Mouse (Mus musculus): Measurements from ENCODE around the gene Fam222a. TPM values are rescaled to one million over a fixed set of nuclear protein-coding genes. Genes with fewer than 3 reads are reported as not detected.

The Fam222a gene
- polyA plus RNA-seq, 1 experiment from 2014 or later = 3.4 TPM

GRCm38 (mm10) chr5:114573920-114574628 lies 6.3 kb downstream of the Fam222a start:
- WGBS = 62% methylated on average over 12 of the region's 12 CpGs
- H3K9ac ChIP-seq = no peak overlapping the region
- H3K4me1 ChIP-seq = peaks cover 59% of the 10 kb centered on the region
- no peak overlapping the region for H3K4me3 ChIP-seq
- H3K36me3 ChIP-seq = no peaks in the 10 kb centered on the region
- no peak overlapping the region for H3K27ac ChIP-seq
- no peaks in the 10 kb centered on the region for H3K9me3 ChIP-seq
- no peak for ATAC-seq (ENCODE audit: insufficient number of reproducible peaks, insufficient read depth, low FRiP score, low TSS enrichment)
- H3K4me2 ChIP-seq (replicated peaks) = no peak overlapping the region
- H3K27me3 ChIP-seq = peaks cover 45% of the 10 kb centered on the region

GRCm38 (mm10) chr5:114575010-114575409 lies 7.2 kb downstream of the Fam222a start:
- no peaks in the 10 kb centered on the region for H3K36me3 ChIP-seq
- no peaks in the 10 kb centered on the region for H3K9me3 ChIP-seq
- no peak overlapping the region for H3K9ac ChIP-seq
- no peak overlapping the region for H3K4me2 ChIP-seq (replicated peaks)
- no peak overlapping the region for H3K4me3 ChIP-seq
- no peak for ATAC-seq (ENCODE audit: insufficient number of reproducible peaks, insufficient read depth, low FRiP score, low TSS enrichment)
- peaks cover 50% of the 10 kb centered on the region for H3K4me1 ChIP-seq
- no peak overlapping the region for H3K27ac ChIP-seq
- H3K27me3 ChIP-seq = peaks cover 37% of the 10 kb centered on the region
- WGBS = 40% methylated on average over 11 of the region's 11 CpGs

- Histone ChIP-seq H3K4me1 (peaks cover 47% of the 10 kb centered on the region), H3K9ac (no peak overlapping the region), H3K4me3 (no peak overlapping the region), H3K27me3 (peaks cover 34% of the 10 kb centered on the region), H3K27ac (no peak overlapping the region), H3K4me2 (replicated peaks) (no peak overlapping the region), H3K9me3 (no peaks in the 10 kb centered on the region), H3K36me3 (no peaks in the 10 kb centered on the region)
- no peak for ATAC-seq (ENCODE audit: insufficient number of reproducible peaks, insufficient read depth, low FRiP score, low TSS enrichment)
- WGBS = 48% methylated on average over 7 of the region's 7 CpGs
Observed at GRCm38 (mm10) chr5:114575530-114575929, 7.7 kb downstream of the Fam222a start.

DNA sequence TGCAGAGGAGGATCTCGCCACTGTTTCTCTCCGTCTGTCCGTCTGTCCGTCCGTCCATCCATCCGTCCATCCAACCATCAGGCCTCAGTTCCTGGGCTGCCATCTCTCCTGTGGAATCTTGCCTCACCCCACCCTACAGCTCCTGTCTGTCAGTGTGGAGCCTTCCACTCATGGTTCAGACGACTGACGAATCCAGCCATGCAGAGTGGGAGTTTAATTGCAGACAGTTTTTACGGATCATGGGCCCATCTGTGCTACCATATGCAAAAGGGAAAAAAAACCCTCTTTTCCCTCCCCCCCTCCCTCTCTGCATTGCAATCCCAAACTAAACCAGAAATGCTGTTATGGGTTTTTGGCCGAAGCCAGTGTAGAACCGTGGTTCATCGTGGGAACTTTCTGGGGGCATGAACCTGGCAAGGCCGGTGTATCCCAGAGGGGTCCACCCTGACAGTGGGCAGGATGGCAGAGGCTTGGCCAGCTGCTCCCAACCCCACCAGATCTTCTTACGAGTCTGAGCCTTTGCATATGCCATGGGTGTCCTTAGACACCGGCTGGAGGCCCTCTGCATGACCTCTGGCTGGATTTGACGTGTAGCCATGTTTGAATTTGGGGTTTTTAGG lies 8.3 kb downstream of the Fam222a start:
- H3K4me1 ChIP-seq = peaks cover 41% of the 10 kb centered on the region
- 76% methylated on average over 16 of the region's 16 CpGs for WGBS
- H3K4me2 ChIP-seq (replicated peaks) = no peak overlapping the region
- ATAC-seq (ENCODE audit: insufficient number of reproducible peaks, insufficient read depth, low FRiP score, low TSS enrichment) = no peak
- H3K4me3 ChIP-seq = no peak overlapping the region
- H3K36me3 ChIP-seq = no peaks in the 10 kb centered on the region
- no peak overlapping the region for H3K9ac ChIP-seq
- H3K27me3 ChIP-seq = peaks cover 28% of the 10 kb centered on the region
- H3K27ac ChIP-seq = no peak overlapping the region
- H3K9me3 ChIP-seq = no peaks in the 10 kb centered on the region

DNA sequence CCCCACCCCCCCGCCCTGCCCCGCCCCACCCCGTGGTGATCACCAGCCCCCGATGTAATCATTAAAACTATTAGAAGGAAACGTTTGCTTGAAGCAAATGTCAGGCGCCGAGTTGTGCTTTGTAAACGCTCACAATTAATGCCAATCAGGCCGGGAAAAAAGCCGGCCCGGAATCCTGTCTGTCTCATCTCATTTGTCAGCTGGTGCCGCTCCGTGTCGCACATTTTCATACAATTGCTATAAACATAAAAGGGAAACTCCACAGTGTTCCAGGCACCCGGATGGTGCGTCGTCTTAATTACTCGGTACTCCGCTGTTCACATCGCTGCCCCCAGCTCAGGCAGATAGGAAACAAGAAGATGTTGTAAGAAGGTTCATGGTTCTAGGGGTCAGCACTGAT lies 10.5 kb downstream of the Fam222a start:
- no peaks in the 10 kb centered on the region for H3K9me3 ChIP-seq
- H3K36me3 ChIP-seq = no peaks in the 10 kb centered on the region
- peaks cover 6% of the 10 kb centered on the region; the same call in 1 of the 2 replicates for H3K27me3 ChIP-seq
- 49% methylated on average over 20 of the region's 20 CpGs for WGBS
- H3K9ac ChIP-seq = no peak overlapping the region
- H3K4me3 ChIP-seq = no peak overlapping the region
- no peak overlapping the region for H3K4me2 ChIP-seq (replicated peaks)
- H3K27ac ChIP-seq = no peak overlapping the region
- ATAC-seq (ENCODE audit: insufficient number of reproducible peaks, insufficient read depth, low FRiP score, low TSS enrichment) = no peak
- peaks cover 31% of the 10 kb centered on the region for H3K4me1 ChIP-seq

DNA sequence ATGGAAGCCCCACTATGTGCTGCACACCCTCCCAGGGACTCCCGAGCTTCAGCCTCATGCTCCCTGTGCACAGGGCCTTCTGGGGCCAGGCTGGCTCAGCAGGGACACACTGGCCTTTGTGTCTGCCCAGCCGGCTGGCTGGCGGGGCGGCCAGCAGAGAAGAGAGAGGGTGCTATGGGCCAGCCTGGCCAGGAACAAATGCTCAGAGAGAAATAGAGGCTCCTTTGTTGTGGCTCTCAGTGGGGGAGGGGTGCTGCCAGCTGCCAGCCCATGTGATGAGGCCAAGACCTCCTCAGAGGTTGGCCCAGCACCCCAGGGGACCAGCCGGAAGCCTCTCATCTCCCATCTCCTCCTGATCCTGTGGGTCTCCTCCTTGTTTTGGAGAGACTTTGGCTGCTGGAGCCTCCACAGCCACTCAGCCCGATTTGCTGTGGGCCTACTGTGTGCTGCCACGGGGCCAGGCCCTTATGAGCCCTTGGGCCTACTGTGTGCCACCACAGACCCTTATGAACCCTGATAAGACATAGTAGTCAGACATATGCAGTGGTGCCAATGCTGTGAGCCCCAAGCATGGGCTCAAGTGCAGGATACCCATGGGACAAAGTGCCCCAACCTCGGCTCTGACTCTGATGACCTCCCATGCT lies 12.0 kb downstream of the Fam222a start:
- Histone ChIP-seq H3K9me3 (no peaks in the 10 kb centered on the region), H3K27ac (no peak overlapping the region), H3K4me3 (no peak overlapping the region), H3K4me2 (replicated peaks) (no peak overlapping the region), H3K36me3 (no peaks in the 10 kb centered on the region), H3K27me3 (peaks cover 3% of the 10 kb centered on the region; the same call in 1 of the 2 replicates), H3K4me1 (peaks cover 42% of the 10 kb centered on the region), H3K9ac (no peak overlapping the region)
- ATAC-seq (ENCODE audit: insufficient number of reproducible peaks, insufficient read depth, low FRiP score, low TSS enrichment) = no peak
- 50% methylated on average over 8 of the region's 8 CpGs for WGBS

GRCm38 (mm10) chr5:114581486-114581885 lies 13.7 kb downstream of the Fam222a start:
- WGBS = 67% methylated on average over 12 of the region's 12 CpGs
- H3K4me1 ChIP-seq = peaks cover 42% of the 10 kb centered on the region
- no peak for ATAC-seq (ENCODE audit: insufficient number of reproducible peaks, insufficient read depth, low FRiP score, low TSS enrichment)
- H3K27me3 ChIP-seq = peaks cover 3% of the 10 kb centered on the region; the same call in 1 of the 2 replicates
- H3K4me3 ChIP-seq = no peak overlapping the region
- H3K4me2 ChIP-seq (replicated peaks) = no peak overlapping the region
- no peak overlapping the region for H3K9ac ChIP-seq
- no peaks in the 10 kb centered on the region for H3K9me3 ChIP-seq
- no peak overlapping the region for H3K27ac ChIP-seq
- no peaks in the 10 kb centered on the region for H3K36me3 ChIP-seq

GRCm38 (mm10) chr5:114583046-114583445 lies 15.2 kb downstream of the Fam222a start:
- Histone ChIP-seq H3K36me3 (no peaks in the 10 kb centered on the region), H3K27me3 (no peaks in the 10 kb centered on the region), H3K27ac (no peak overlapping the region), H3K4me2 (replicated peaks) (no peak overlapping the region), H3K4me1 (peaks cover 39% of the 10 kb centered on the region), H3K4me3 (no peak overlapping the region), H3K9me3 (no peaks in the 10 kb centered on the region), H3K9ac (no peak overlapping the region)
- no peak for ATAC-seq (ENCODE audit: insufficient number of reproducible peaks, insufficient read depth, low FRiP score, low TSS enrichment)
- WGBS = 81% methylated on average over 3 of the region's 3 CpGs

DNA sequence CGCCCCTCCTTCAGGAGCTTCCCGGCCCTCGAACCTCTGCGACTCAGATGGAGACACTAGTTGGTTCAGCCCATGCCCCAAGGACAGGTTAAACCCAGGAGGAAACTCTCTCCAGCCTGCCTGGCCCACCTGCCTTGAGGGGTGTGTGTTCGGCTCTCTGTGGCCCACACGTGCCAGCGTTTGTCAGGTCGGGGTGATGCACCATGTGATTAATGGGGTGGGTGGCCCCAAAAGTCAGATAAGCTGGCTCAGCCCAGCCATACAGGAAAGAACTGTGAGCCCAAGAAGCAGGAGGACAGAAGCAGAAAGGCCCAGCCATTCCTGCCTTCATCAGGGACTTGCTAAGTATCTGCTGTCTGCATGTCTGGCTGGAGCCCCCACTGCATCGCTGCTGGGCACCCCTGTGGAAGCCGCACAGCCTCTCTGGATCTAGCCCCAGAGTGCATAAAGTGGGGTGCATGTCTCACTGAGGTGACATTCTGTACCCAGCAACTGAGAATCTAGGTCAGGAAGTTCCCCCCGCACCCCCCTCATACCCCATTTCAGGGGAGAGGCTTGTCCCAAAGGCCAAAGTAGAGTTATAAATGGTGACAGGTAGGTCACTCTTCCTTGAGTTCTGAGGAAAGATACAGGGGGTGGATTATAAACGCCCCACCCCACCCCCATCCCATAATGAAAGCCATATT lies 15.8 kb downstream of the Fam222a start:
- Histone ChIP-seq H3K4me3 (no peak overlapping the region), H3K9me3 (no peaks in the 10 kb centered on the region), H3K27ac (no peak overlapping the region), H3K9ac (no peak overlapping the region), H3K36me3 (no peaks in the 10 kb centered on the region), H3K27me3 (no peaks in the 10 kb centered on the region), H3K4me2 (replicated peaks) (no peak overlapping the region), H3K4me1 (peaks cover 44% of the 10 kb centered on the region)
- 62% methylated on average over 12 of the region's 12 CpGs for WGBS
- no peak for ATAC-seq (ENCODE audit: insufficient number of reproducible peaks, insufficient read depth, low FRiP score, low TSS enrichment)

GRCm38 (mm10) chr5:114584293-114585104 lies 16.7 kb downstream of the Fam222a start:
- 46% methylated on average over 14 of the region's 14 CpGs for WGBS
- Histone ChIP-seq H3K27ac (no peak overlapping the region; the same call in 1 of the 2 replicates), H3K4me3 (no peak overlapping the region), H3K27me3 (no peaks in the 10 kb centered on the region), H3K4me1 (peaks cover 53% of the 10 kb centered on the region), H3K9ac (no peak overlapping the region), H3K4me2 (replicated peaks) (no peak overlapping the region), H3K9me3 (no peaks in the 10 kb centered on the region), H3K36me3 (no peaks in the 10 kb centered on the region)
- ATAC-seq (ENCODE audit: insufficient number of reproducible peaks, insufficient read depth, low FRiP score, low TSS enrichment) = no peak

GRCm38 (mm10) chr5:114585682-114586081 lies 17.9 kb downstream of the Fam222a start:
- Histone ChIP-seq H3K9ac (peak overlapping the region; percentile 7; the same call in 1 of the 2 replicates), H3K9me3 (no peaks in the 10 kb centered on the region), H3K4me3 (no peak overlapping the region), H3K27me3 (no peaks in the 10 kb centered on the region), H3K4me2 (replicated peaks) (peak overlapping the region; percentile 12; the same call in 1 of the 2 replicates), H3K36me3 (no peaks in the 10 kb centered on the region), H3K4me1 (peaks cover 60% of the 10 kb centered on the region), H3K27ac (peak overlapping the region; percentile 69)
- ATAC-seq (ENCODE audit: insufficient number of reproducible peaks, insufficient read depth, low FRiP score, low TSS enrichment) = no peak
- WGBS = 6% methylated on average over 5 of the region's 5 CpGs

Measured in embryonic facial prominence, embryonic 12.5 days (tissue).